Mouse (Mus musculus) layer of hippocampus, adult 2 months (tissue): ENCODE results near the gene Tmem262. TPM values are rescaled to one million over a fixed set of nuclear protein-coding genes. Genes with fewer than 3 reads are reported as not detected.
"Not testable (repeated sequence)": the region's sequence is repeated elsewhere in the genome, so short reads cannot be mapped to it uniquely, and the experiment has no call there.

Experiments used
- DNase-seq, 2 experiments: peaks; one replicate each; pipeline ENCODE4 v3.0.0; 2022; ENCODE audit warnings: low spot score in 2 of 2
- H3K27ac ChIP-seq: fragments of 200-600 bp; 2 replicates; pipeline ENCODE4 v1.8.1; 2022
- H3K4me3 ChIP-seq: fragments of 200-600 bp; 2 replicates; pipeline ENCODE4 v1.8.1; 2022; ENCODE audit warnings: mild to moderate bottlenecking
- CTCF ChIP-seq: fragments of 200-600 bp; conservative IDR thresholded peaks from 2 replicates; pipeline ENCODE4 v1.8.1; 2022; ENCODE audit warnings: antibody characterized with exemption, mild to moderate bottlenecking, moderate library complexity
- long read RNA-seq, 2 experiments: library from polyadenylated mRNA; stranded (forward); transcript quantifications; one replicate each; pipeline ENCODE4 v2.0.0; 2021; ENCODE audit warnings: borderline mapping rate in 2 of 2
- total RNA-seq, 2 experiments: library from RNA; stranded (reverse); gene quantifications; 2 replicates each; pipeline ENCODE4 v1.2.3; 2021

Tmem262 gene
- total RNA-seq: not detected
- long read RNA-seq, experiment 1: 0 reads
- long read RNA-seq, experiment 2: 0 reads

GRCm38 (mm10) chr19:6079983-6080480 lies at the start of gene Tmem262:
Gene Tmem262, plus strand, starts transcription at chr19:6080033.
- no peak within 1 kb of the TSS for H3K4me3 ChIP-seq
- no peak for TF ChIP-seq CTCF
- H3K27ac ChIP-seq: no peak within 1 kb of the TSS
- DNase-seq: no peak

DNA sequence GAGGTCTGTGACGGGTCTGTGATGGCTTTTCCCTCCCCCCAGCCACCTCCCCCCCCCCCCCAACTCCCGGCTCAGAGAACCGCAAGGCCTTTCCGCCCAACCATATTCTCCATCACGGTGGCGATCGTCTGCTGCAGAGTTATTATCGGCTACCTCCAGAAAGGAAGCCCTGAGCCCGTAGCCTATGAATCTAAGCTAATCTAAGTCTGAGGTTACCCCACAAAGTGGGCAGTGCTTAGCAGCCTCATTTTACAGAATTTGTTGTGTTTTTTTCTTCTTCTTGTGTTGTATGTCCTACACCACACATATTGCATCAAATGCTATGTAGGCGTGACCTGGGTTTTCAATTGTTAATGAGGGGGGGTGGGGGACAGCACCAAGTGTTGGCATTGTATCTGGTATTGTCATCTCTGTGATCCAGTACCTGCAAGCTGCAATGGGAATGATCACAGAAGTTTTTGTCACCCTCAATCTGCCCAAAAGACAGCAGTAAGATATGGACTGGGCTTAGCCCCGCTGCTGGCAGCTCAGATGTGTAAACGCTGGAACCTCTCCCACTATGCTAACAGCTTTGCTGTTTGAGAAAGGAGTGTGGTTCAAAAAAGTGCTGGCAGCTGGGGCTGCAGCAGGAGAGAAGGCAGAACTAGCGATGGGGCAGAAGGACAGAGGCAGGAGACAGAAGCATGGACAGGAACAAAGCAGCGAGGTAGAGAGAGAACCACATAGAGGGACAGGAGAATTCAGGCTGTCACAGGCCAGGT lies 49.1 kb upstream of the Tmem262 start:
- no peak for DNase-seq
- H3K4me3 ChIP-seq: no peak overlapping the region
- TF ChIP-seq CTCF: no peak
- no peak overlapping the region for H3K27ac ChIP-seq

DNA sequence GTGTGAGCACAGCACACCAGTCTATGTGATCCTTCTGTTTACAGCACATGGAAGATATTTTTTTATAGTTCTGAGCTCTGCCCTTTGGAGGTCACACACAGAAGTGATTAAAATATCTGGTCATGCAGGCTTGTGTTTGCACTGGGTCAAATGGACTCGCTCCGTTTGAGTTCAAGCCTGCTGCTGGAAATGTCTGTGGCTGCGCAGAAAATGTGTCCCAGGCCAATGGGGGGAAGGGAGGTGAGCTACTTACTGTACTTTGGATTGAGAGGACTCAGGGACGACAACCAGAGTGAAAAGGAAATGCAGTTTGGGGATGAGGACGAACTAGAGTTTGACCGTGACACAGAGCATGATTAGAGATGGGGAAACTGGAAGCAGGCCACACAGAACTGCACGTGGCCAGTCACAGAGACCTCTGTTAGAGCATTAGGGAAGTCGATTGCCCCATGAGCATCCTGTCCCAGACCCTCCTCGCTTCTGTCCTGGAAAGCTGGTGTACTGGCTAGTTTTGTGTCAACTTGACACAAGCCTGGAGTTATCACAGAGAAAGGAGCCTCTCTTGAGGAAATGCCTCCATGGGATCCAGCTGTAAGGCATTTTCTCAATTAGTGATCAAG lies 43.8 kb upstream of the Tmem262 start:
- no peak for DNase-seq
- no peak overlapping the region for H3K4me3 ChIP-seq
- no peak for TF ChIP-seq CTCF
- no peak overlapping the region for H3K27ac ChIP-seq

GRCm38 (mm10) chr19:6037695-6038094 lies 42.1 kb upstream of the Tmem262 start:
- no peak for DNase-seq
- H3K27ac ChIP-seq: no peak overlapping the region
- TF ChIP-seq CTCF: no peak
- no peak overlapping the region for H3K4me3 ChIP-seq

DNA sequence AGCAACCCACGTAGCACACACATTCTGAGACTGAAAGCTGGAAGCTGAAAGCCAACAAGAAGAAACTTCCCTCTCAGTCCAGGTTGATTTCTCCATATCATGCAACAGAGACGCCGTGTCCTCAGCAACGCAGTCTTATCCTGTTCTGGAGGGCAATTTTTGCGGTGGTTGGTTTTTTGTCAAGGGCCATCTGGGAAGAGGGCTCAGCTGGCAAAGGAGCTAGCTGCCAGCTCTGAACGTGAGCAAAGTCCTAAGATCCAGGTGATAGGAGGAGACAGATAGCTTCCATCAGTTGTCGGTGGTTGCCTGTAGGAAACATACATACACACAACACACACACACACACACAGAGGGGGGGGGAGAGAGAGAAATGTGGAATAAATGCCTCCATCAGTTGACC lies 41.5 kb upstream of the Tmem262 start:
- no peak for TF ChIP-seq CTCF
- no peak for DNase-seq
- Histone ChIP-seq H3K4me3 (no peak overlapping the region), H3K27ac (no peak overlapping the region)

- TF ChIP-seq CTCF: peak; percentile 56
- no peak overlapping the region for H3K4me3 ChIP-seq
- H3K27ac ChIP-seq: no peak overlapping the region
These were observed 39.8 kb upstream of the Tmem262 start for GRCm38 (mm10) chr19:6040002-6040401.

DNA sequence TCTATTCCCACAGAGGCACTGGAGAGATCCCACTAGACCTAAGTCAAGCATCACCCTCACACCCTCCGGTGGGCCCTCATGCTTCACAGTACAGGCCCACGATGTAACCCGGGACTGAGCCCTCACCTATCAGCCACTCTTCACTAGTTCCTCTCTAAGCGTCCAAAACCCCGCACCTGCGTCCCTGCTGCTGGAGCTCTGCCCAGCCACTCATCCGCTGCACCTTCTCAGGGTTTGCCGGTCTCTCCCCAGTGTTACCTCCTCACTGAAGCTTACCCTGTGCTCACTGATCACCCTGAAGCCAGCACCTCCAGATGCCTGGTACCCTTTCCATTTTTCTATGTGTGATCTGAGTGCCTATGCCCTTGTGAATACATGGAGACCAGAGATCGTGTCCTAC lies 37.5 kb upstream of the Tmem262 start:
- Histone ChIP-seq H3K27ac (no peak overlapping the region), H3K4me3 (no peak overlapping the region)
- TF ChIP-seq CTCF: no peak
- no peak for DNase-seq

More at GRCm38 (mm10) chr19:6040002-6040401, 39.8 kb upstream of the Tmem262 start:
- DNase-seq: no peak

- H3K27ac ChIP-seq, H3K4me3 ChIP-seq, DNase-seq: not testable (repeated sequence)
- TF ChIP-seq CTCF: peak; percentile 71
These were observed 35.7 kb upstream of the Tmem262 start for GRCm38 (mm10) chr19:6044102-6044501.

DNA sequence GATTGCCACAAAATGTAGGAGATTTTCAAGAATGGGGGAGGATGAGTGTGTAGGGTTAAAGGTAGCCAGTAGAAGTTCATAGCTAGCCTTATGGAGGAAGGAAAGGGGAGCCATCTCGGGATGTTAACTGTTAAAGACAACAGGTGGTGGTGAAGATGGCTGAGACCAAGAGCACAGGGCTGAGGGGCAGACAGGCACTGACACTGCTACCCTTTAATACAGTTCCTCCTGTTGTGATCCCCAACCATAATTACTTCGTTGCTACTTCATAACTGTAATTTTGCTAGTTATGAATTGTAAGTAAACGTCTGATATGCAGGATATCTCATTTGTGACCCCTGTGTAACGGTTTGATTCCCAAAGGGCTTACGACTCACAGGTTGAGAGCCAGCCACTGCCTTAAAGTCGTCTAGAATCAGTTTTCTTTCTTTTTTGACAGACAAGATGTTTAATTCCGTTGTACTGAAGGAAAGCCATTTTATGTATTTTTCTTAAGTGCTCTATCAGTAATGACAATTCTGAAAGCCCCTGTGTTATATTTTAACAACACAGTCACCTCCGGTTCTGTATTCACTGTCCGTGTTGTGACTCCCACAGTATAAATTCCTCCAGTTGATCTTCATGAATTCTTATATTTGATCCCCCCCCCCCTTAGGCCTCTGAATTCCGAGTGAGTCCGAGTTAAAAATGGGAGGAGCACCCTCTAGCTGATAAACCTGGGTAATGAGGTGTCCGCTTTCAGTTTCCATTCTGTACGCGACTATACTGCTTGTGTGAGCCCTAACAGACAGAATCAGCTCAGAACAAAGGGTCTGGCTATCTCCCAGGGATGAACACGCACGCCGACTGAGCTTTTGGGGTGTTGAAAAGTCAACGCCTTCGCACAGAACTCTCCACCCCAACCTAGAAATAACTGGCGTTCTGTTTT lies 34.2 kb upstream of the Tmem262 start:
- H3K4me3 ChIP-seq: peak overlapping the region; percentile 99
- peak; percentile 34 for TF ChIP-seq CTCF
- peak overlapping the region; percentile 99 for H3K27ac ChIP-seq
- no peak for DNase-seq

DNA sequence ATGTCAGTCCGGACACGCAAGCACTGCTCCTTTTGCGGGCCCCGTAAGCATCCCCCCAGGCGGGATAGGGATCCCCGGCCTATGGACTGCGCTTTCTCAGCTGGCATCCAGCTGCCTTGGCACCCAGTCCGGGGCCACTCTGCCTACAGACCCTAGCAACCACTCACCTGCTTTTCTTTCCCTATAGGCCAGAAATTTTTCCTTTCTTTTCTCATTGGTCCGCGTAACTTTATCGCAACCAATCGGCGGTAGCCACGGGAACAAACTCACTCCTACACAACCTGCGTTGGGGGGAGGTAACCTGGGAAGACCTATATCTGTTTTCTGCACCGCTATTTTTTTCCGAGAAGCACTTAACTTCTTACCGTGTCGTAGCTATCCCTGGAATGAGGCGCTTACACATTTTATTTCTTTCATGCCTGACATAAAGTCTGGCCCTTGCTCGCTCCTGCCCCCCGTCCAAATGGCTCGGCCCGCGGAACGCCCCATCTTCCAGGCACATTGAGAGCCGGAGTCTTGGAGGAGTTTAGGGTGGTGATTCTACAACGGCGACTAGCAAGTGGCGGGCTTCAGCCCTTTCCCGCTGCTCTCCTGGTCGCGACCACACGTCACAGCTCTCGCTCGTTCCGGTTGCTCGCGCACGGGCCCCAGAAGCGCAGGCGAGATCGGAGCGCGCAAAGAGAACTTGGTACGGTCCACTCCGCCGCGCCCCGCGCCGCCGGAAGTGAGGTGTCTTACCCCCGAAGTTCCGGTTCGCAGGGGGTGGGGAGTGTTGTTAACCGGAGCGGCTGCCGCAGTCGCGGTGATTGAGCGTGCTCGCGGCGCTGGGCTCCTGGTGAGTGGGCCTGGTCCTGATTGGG lies 33.3 kb upstream of the Tmem262 start, which contains the start of gene Syvn1:
Syvn1 (plus strand) TSS at position 283 of the 860 bp plus-strand sequence.
- DNase-seq: peak; percentile 89 to 95
- no peak for TF ChIP-seq CTCF
- peak within 1 kb of the TSS; percentile 99 for H3K4me3 ChIP-seq
- H3K27ac ChIP-seq: peak within 1 kb of the TSS; percentile 99

DNA sequence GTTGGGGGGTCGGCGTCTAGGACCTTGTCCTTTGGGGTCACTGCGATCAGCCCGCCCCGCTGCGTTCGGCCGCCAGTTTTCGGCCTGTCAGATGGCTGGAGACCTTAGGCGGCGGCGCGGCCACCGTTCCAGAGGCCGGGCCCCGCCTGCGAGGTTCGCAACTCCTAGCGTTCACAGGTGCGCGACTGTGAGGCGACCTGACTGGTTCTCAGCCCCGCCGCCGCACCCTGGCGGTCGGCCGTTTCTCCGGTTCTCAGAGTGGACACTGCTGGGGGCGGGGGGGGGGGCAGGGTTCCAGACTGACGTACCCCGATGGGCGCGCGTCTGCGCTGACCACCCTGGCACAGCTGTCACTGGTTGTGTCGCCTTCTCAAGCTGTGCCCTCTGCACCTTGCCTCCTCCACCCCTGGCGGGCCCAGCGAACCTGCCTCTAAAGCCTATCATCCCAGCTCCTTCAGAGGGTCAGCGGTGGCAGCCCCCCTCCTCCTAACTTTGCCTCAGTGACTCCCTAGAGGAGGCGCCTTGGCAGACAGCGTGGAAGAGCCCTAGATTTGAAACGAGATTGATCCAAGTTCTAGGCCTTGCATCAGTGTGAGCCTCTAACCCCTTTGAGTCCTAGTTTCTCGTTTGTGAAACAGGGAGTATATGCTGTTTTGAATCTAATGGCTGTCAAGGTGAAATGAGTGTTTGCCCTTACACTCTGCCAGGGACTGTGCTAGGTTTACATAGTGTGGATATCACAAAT lies 32.5 kb upstream of the Tmem262 start:
- H3K27ac ChIP-seq: peak overlapping the region; percentile 99
- TF ChIP-seq CTCF: no peak
- DNase-seq: no peak
- peak overlapping the region; percentile 99 for H3K4me3 ChIP-seq

DNA sequence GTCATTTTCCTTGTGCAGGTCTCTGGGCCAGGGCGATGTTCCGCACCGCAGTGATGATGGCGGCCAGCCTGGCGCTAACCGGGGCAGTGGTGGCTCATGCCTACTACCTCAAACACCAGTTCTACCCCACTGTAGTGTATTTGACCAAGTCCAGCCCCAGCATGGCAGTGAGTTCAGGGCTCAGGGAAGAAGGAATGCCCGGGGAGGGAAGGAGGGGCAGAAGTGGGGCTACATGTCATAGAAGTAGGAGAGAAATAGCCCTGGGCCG lies 32.0 kb upstream of the Tmem262 start:
- no peak for TF ChIP-seq CTCF
- Histone ChIP-seq H3K4me3 (peak overlapping the region; percentile 99), H3K27ac (peak overlapping the region; percentile 99; the same call in 1 of the 2 replicates)
- DNase-seq: no peak
